Mouse (Mus musculus) liver, embryonic 11.5 days (tissue): ENCODE data around the gene Dnajc21. TPM values are rescaled to one million over a fixed set of nuclear protein-coding genes. Genes with fewer than 3 reads are reported as not detected.

ENCODE experiments used
- ATAC-seq: fragments of 200-750 bp; cut with Nextera tagmentation; replicated peaks from 2 replicates; pipeline ENCODE4 v1.8.0; 2017; ENCODE audit warnings: moderate number of reproducible peaks, mild to moderate bottlenecking, moderate TSS enrichment, moderate library complexity; ENCODE audit not compliant: low FRiP score
- DNase-seq: peaks from one replicate; pipeline ENCODE4 v3.0.0-alpha.2; 2017; ENCODE audit warnings: low spot score
- H3K27ac ChIP-seq: fragments of 300-500 bp; sonication (generic); 2 replicates; pipeline ENCODE4 v1.5.1; 2014; ENCODE audit warnings: mild to moderate bottlenecking, low read depth, low read length, control low read depth
- H3K27me3 ChIP-seq: fragments of 300-500 bp; sonication (generic); replicated peaks from 2 replicates; pipeline ENCODE4 v1.6.1; 2014; ENCODE audit warnings: low read length, mixed read lengths; ENCODE audit not compliant: control insufficient read depth, insufficient read depth
- H3K36me3 ChIP-seq: fragments of 300-500 bp; sonication (generic); 2 replicates; pipeline ENCODE4 v1.6.1; 2014; ENCODE audit warnings: mild to moderate bottlenecking, low read length, moderate library complexity, mixed read lengths; ENCODE audit not compliant: control insufficient read depth, insufficient read depth
- H3K4me1 ChIP-seq: fragments of 300-500 bp; sonication (generic); replicated peaks from 2 replicates; pipeline ENCODE4 v1.6.1; 2014; ENCODE audit warnings: low read length, mixed read lengths; ENCODE audit not compliant: control insufficient read depth, insufficient read depth
- H3K4me2 ChIP-seq: fragments of 300-500 bp; sonication (generic); 2 replicates; pipeline ENCODE4 v1.6.1; 2014; ENCODE audit warnings: mild to moderate bottlenecking, control low read depth, moderate library complexity
- H3K4me3 ChIP-seq: fragments of 300-500 bp; sonication (generic); 2 replicates; pipeline ENCODE4 v1.5.1; 2014; ENCODE audit warnings: low read depth, low read length, control low read depth
- H3K9ac ChIP-seq: fragments of 300-500 bp; sonication (generic); 2 replicates; pipeline ENCODE4 v1.6.1; 2014; ENCODE audit warnings: low read depth, low read length, control low read depth
- H3K9me3 ChIP-seq: fragments of 300-500 bp; sonication (generic); 2 replicates; pipeline ENCODE4 v1.6.1; 2016; ENCODE audit warnings: low read length, inconsistent platforms, mixed read lengths; ENCODE audit not compliant: control insufficient read depth
- WGBS: fragments of 180-500 bp; shearing (Covaris S2); extraction: QIAGEN DNeasy Blood & Tissue Kit; methylation state at CpG from one replicate; pipeline ENCODE4 v1.1.7; 2014; 5-methylcytosine and 5-hydroxymethylcytosine counted together
- polyA plus RNA-seq: library from polyadenylated mRNA; unstranded; fragments of >200 nt; fragmentation: Nextera tagmentation; extraction: Ambion mirVana; gene quantifications from 2 replicates; pipeline ENCODE4 v1.2.1, GENCODE M21; 2014

The Dnajc21 gene
- polyA plus RNA-seq, 1 experiment from 2014 or later: 17.8 TPM

GRCm38 (mm10) chr15:10463555-10463954 lies 6.8 kb downstream of the Dnajc21 start:
- Histone ChIP-seq H3K27me3 (no peaks in the 10 kb centered on the region), H3K4me3 (no peak overlapping the region), H3K9me3 (no peaks in the 10 kb centered on the region), H3K9ac (no peak overlapping the region), H3K4me2 (no peak overlapping the region), H3K4me1 (no peaks in the 10 kb centered on the region), H3K36me3 (peaks cover 18% of the 10 kb centered on the region; the same call in 1 of the 2 replicates), H3K27ac (no peak overlapping the region)
- WGBS: 85% methylated on average over 5 of the region's 5 CpGs
- no peak for ATAC-seq
- DNase-seq: no peak

GRCm38 (mm10) chr15:10460986-10461385 lies 9.3 kb downstream of the Dnajc21 start:
- H3K36me3 ChIP-seq: peaks cover 18% of the 10 kb centered on the region; the same call in 1 of the 2 replicates
- DNase-seq: no peak
- WGBS: 81% methylated on average over 12 of the region's 12 CpGs

GRCm38 (mm10) chr15:10447102-10447501 lies 23.2 kb downstream of the Dnajc21 start:
- H3K4me3 ChIP-seq: no peak overlapping the region
- H3K36me3 ChIP-seq: peaks cover 8% of the 10 kb centered on the region
- DNase-seq: no peak
- no peaks in the 10 kb centered on the region for H3K9me3 ChIP-seq
- H3K27ac ChIP-seq: no peak overlapping the region
- H3K27me3 ChIP-seq: no peaks in the 10 kb centered on the region
- 84% methylated on average over 3 of the region's 3 CpGs for WGBS
- H3K4me2 ChIP-seq: no peak overlapping the region
- ATAC-seq: no peak
- H3K9ac ChIP-seq: no peak overlapping the region
- no peaks in the 10 kb centered on the region for H3K4me1 ChIP-seq

More at GRCm38 (mm10) chr15:10460986-10461385, 9.3 kb downstream of the Dnajc21 start:
- Histone ChIP-seq H3K4me3 (no peak overlapping the region), H3K27ac (no peak overlapping the region), H3K4me2 (no peak overlapping the region), H3K9me3 (no peaks in the 10 kb centered on the region), H3K27me3 (no peaks in the 10 kb centered on the region), H3K4me1 (no peaks in the 10 kb centered on the region), H3K9ac (no peak overlapping the region)
- no peak for ATAC-seq

- no peaks in the 10 kb centered on the region for H3K27me3 ChIP-seq
- H3K27ac ChIP-seq: no peak overlapping the region
- no peaks in the 10 kb centered on the region for H3K9me3 ChIP-seq
- no peak overlapping the region for H3K4me2 ChIP-seq
- H3K36me3 ChIP-seq: no peaks in the 10 kb centered on the region
- ATAC-seq (no peak), DNase-seq (no peak)
- H3K9ac ChIP-seq: no peak overlapping the region
- H3K4me1 ChIP-seq: no peaks in the 10 kb centered on the region
- no peak overlapping the region for H3K4me3 ChIP-seq
- 91% methylated on average over 1 of the region's 1 CpGs for WGBS
Measured at GRCm38 (mm10) chr15:10442275-10442674, 28.0 kb downstream of the Dnajc21 start.

GRCm38 (mm10) chr15:10441493-10441892 lies 28.8 kb downstream of the Dnajc21 start:
- Histone ChIP-seq H3K27ac (no peak overlapping the region), H3K4me2 (no peak overlapping the region), H3K27me3 (no peaks in the 10 kb centered on the region), H3K4me1 (no peaks in the 10 kb centered on the region), H3K36me3 (no peaks in the 10 kb centered on the region), H3K9me3 (no peaks in the 10 kb centered on the region), H3K4me3 (no peak overlapping the region), H3K9ac (no peak overlapping the region)
- no peak for DNase-seq
- whole genome bisulfite sequencing: 86% methylated on average over 9 of the region's 9 CpGs
- ATAC-seq: no peak

GRCm38 (mm10) chr15:10439963-10440362 lies 30.4 kb downstream of the Dnajc21 start:
- H3K4me2 ChIP-seq: no peak overlapping the region
- no peak for DNase-seq
- no peaks in the 10 kb centered on the region for H3K36me3 ChIP-seq
- no peak overlapping the region for H3K27ac ChIP-seq
- H3K27me3 ChIP-seq: no peaks in the 10 kb centered on the region
- H3K4me1 ChIP-seq: no peaks in the 10 kb centered on the region
- no peak overlapping the region for H3K4me3 ChIP-seq
- H3K9me3 ChIP-seq: no peaks in the 10 kb centered on the region
- 79% methylated on average over 6 of the region's 6 CpGs for WGBS
- no peak for ATAC-seq
- H3K9ac ChIP-seq: no peak overlapping the region

- DNase-seq: no peak
- Histone ChIP-seq H3K9me3 (no peaks in the 10 kb centered on the region), H3K27ac (no peak overlapping the region), H3K9ac (no peak overlapping the region), H3K4me1 (no peaks in the 10 kb centered on the region), H3K36me3 (no peaks in the 10 kb centered on the region), H3K4me3 (no peak overlapping the region), H3K27me3 (no peaks in the 10 kb centered on the region), H3K4me2 (no peak overlapping the region)
- ATAC-seq: no peak
- WGBS: 75% methylated on average over 1 of the region's 1 CpGs
Measured at GRCm38 (mm10) chr15:10436893-10437292, 33.4 kb downstream of the Dnajc21 start.

GRCm38 (mm10) chr15:10426545-10427266 lies 43.6 kb downstream of the Dnajc21 start:
- DNase-seq: no peak
- Histone ChIP-seq H3K9ac (no peak overlapping the region), H3K4me3 (no peak overlapping the region), H3K36me3 (no peaks in the 10 kb centered on the region), H3K27ac (no peak overlapping the region), H3K4me1 (no peaks in the 10 kb centered on the region), H3K9me3 (no peaks in the 10 kb centered on the region), H3K4me2 (no peak overlapping the region), H3K27me3 (no peaks in the 10 kb centered on the region)
- ATAC-seq: no peak
- 85% methylated on average over 13 of the region's 13 CpGs for WGBS

GRCm38 (mm10) chr15:10426124-10426523 lies 44.2 kb downstream of the Dnajc21 start:
- H3K9me3 ChIP-seq: no peaks in the 10 kb centered on the region
- no peak overlapping the region for H3K4me3 ChIP-seq
- no peaks in the 10 kb centered on the region for H3K4me1 ChIP-seq
- H3K4me2 ChIP-seq: no peak overlapping the region
- no peak overlapping the region for H3K27ac ChIP-seq
- no peak for DNase-seq
- no peaks in the 10 kb centered on the region for H3K27me3 ChIP-seq
- no peak overlapping the region for H3K9ac ChIP-seq
- no peak for ATAC-seq
- WGBS: 93% methylated on average over 6 of the region's 6 CpGs
- no peaks in the 10 kb centered on the region for H3K36me3 ChIP-seq
